Mouse (Mus musculus) limb, embryonic 12.5 days (tissue): ENCODE measurements around the gene Cdc6. TPM values are rescaled to one million over a fixed set of nuclear protein-coding genes. Genes with fewer than 3 reads are reported as not detected.
"Not testable (repeated sequence)": the region's sequence is repeated elsewhere in the genome, so short reads cannot be mapped to it uniquely, and the experiment has no call there.

ENCODE experiments used
- ATAC-seq: fragments of 200-750 bp; cut with Nextera tagmentation; 2 replicates; pipeline ENCODE4 v1.8.0; 2017; ENCODE audit warnings: low read depth, moderate TSS enrichment; ENCODE audit not compliant: insufficient number of reproducible peaks, insufficient read depth, low FRiP score, low TSS enrichment
- H3K27ac ChIP-seq: fragments of 300-500 bp; sonication (generic); 2 replicates; pipeline ENCODE4 v1.5.1; 2016; ENCODE audit warnings: mild to moderate bottlenecking, moderate library complexity
- H3K27me3 ChIP-seq: fragments of 300-500 bp; sonication (generic); 2 replicates; pipeline ENCODE4 v1.6.1; 2016; ENCODE audit warnings: mild to moderate bottlenecking, moderate library complexity
- H3K36me3 ChIP-seq: fragments of 300-500 bp; sonication (generic); 2 replicates; pipeline ENCODE4 v1.6.1; 2016; ENCODE audit warnings: mild to moderate bottlenecking, moderate library complexity
- H3K4me1 ChIP-seq: fragments of 300-500 bp; sonication (generic); replicated peaks from 2 replicates; pipeline ENCODE4 v1.6.1; 2016
- H3K4me2 ChIP-seq: fragments of 300-500 bp; sonication (generic); 2 replicates; pipeline ENCODE4 v1.6.1; 2016; ENCODE audit warnings: mild to moderate bottlenecking, moderate library complexity
- H3K4me3 ChIP-seq: fragments of 300-500 bp; sonication (generic); replicated peaks from 2 replicates; pipeline ENCODE4 v1.5.1; 2016; ENCODE audit warnings: mild to moderate bottlenecking
- H3K9ac ChIP-seq: fragments of 300-500 bp; sonication (generic); replicated peaks from 2 replicates; pipeline ENCODE4 v1.6.1; 2016; ENCODE audit warnings: mild to moderate bottlenecking, moderate library complexity
- H3K9me3 ChIP-seq: fragments of 300-500 bp; sonication (generic); 2 replicates; pipeline ENCODE4 v1.6.1; 2016; ENCODE audit warnings: mild to moderate bottlenecking, moderate library complexity
- WGBS: fragments of 180-500 bp; shearing (Covaris S2); methylation state at CpG from one replicate; pipeline ENCODE4 v1.1.7; 2016; 5-methylcytosine and 5-hydroxymethylcytosine counted together
- polyA plus RNA-seq: library from polyadenylated mRNA; unstranded; fragments of >200 nt; fragmentation: Nextera tagmentation; extraction: Ambion mirVana; gene quantifications from 2 replicates; pipeline ENCODE4 v1.2.1, GENCODE M21; 2016

The Cdc6 gene
- polyA plus RNA-seq, 1 experiment from 2014 or later, result 44.8 TPM

- H3K9me3 ChIP-seq, result no peaks in the 10 kb centered on the region
- ATAC-seq, result peak; percentile 27; the same call in 1 of the 2 replicates
- H3K4me1 ChIP-seq, result peaks cover 94% of the 10 kb centered on the region
- H3K27me3 ChIP-seq, result no peaks in the 10 kb centered on the region
- peaks cover 5% of the 10 kb centered on the region; the same call in 1 of the 2 replicates for H3K36me3 ChIP-seq
- peak overlapping the region; percentile 44; the same call in 1 of the 2 replicates for H3K9ac ChIP-seq
- peak overlapping the region; percentile 92 for H3K4me2 ChIP-seq
- H3K27ac ChIP-seq, result peak overlapping the region; percentile 86
- peak overlapping the region; percentile 12 for H3K4me3 ChIP-seq
- 16% methylated on average over 19 of the region's 19 CpGs for WGBS
Measured at GRCm38 (mm10) chr11:98932293-98933091, 24.9 kb downstream of the Cdc6 start.

DNA sequence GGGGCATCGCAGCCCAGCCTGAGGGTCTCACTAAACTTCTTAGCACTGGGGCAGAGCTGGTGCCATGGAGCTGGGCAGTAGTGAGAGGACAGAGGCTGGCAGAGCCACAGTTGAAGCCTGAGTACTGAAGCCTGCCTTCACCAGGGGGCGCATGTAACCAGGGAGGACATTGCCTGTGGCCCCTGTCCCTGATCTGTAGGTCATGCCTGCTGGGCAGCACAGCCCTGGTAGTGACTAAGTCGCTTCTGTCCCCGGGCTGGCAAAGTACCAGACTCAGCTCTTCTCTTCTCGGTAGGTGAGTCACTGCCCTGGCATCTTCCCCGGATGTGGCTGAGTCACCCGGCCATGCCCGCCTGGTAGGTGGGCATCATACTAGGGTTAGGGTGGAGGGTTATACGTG, 25.6 kb downstream of the Cdc6 start:
- Histone ChIP-seq H3K4me2 (peak overlapping the region; percentile 92), H3K36me3 (peaks cover 5% of the 10 kb centered on the region; the same call in 1 of the 2 replicates), H3K9ac (peak overlapping the region; percentile 44; the same call in 1 of the 2 replicates), H3K27ac (peak overlapping the region; percentile 86), H3K9me3 (no peaks in the 10 kb centered on the region), H3K27me3 (no peaks in the 10 kb centered on the region), H3K4me3 (peak overlapping the region; percentile 12), H3K4me1 (peaks cover 90% of the 10 kb centered on the region)
- 39% methylated on average over 9 of the region's 9 CpGs for WGBS
- no peak for ATAC-seq

DNA sequence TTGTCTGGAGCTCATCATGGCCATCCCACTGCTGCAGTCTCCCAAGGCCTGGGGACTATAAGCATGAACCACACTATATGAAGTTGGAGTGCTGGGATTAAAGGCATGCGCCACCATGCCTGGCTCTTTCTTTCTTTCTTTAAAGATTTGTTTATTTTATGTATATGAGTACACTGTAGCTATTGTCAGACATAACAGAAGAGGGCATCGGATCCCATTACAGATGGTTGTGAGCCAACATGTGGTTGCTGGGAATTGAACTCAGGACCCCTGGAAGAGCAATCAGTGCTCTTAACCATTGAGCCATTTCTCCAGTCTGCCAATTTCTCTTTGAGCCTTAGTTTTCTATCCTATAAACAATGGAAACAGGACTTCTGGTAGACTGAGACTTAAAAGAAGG, 26.2 kb downstream of the Cdc6 start:
- H3K4me3 ChIP-seq, H3K9ac ChIP-seq, H3K36me3 ChIP-seq, ATAC-seq, H3K4me2 ChIP-seq, H3K27me3 ChIP-seq, H3K9me3 ChIP-seq: not testable (repeated sequence)
- Histone ChIP-seq H3K27ac (peak overlapping the region; percentile 86; the same call in 1 of the 2 replicates), H3K4me1 (peaks cover 90% of the 10 kb centered on the region)
- WGBS, result 94% methylated on average over 2 of the region's 2 CpGs

- H3K9me3 ChIP-seq, result no peaks in the 10 kb centered on the region
- H3K9ac ChIP-seq, result no peak overlapping the region
- ATAC-seq, result no peak
- 86% methylated on average over 3 of the region's 3 CpGs for WGBS
- peaks cover 5% of the 10 kb centered on the region; the same call in 1 of the 2 replicates for H3K36me3 ChIP-seq
- H3K4me3 ChIP-seq, result no peak overlapping the region
- H3K27me3 ChIP-seq, result no peaks in the 10 kb centered on the region
- 0 out of 2 replicates have a peak overlapping the region, but pooled peaks have one; percentile 25 for H3K27ac ChIP-seq
- peaks cover 90% of the 10 kb centered on the region for H3K4me1 ChIP-seq
- 0 out of 2 replicates have a peak overlapping the region, but pooled peaks have one; percentile 6 for H3K4me2 ChIP-seq
Measured at GRCm38 (mm10) chr11:98934367-98934766, 26.8 kb downstream of the Cdc6 start.

- peaks cover 90% of the 10 kb centered on the region for H3K4me1 ChIP-seq
- no peak overlapping the region for H3K9ac ChIP-seq
- no peak overlapping the region for H3K4me3 ChIP-seq
- H3K27me3 ChIP-seq, result no peaks in the 10 kb centered on the region
- WGBS, result 85% methylated on average over 3 of the region's 3 CpGs
- peak overlapping the region; percentile 96 for H3K27ac ChIP-seq
- H3K4me2 ChIP-seq, result peak overlapping the region; percentile 90
- H3K9me3 ChIP-seq, result no peaks in the 10 kb centered on the region
- peaks cover 5% of the 10 kb centered on the region; the same call in 1 of the 2 replicates for H3K36me3 ChIP-seq
- ATAC-seq, result no peak
Measured at GRCm38 (mm10) chr11:98935123-98935522, 27.5 kb downstream of the Cdc6 start.

DNA sequence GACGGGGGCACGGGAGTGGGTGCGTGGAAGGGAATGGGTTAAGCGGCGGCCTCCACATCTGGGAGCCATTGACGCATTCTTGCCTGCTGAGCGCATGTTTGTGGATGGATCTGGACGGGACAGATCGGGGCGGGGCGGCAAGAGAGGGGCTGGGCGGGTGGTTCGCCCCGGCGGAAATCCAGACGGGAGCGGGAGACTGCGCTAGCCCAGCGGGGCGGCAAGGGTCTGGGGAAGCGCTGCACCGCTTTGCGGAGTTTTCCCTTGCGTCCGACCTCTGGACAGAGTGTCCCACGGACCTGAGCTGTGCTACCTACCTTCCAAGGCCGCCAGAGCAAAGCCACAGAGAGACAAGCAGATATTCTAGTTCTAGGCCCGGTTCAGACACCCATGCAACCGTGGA, 28.6 kb downstream of the Cdc6 start:
- Histone ChIP-seq H3K4me2 (peak overlapping the region; percentile 90), H3K36me3 (peaks cover 5% of the 10 kb centered on the region; the same call in 1 of the 2 replicates), H3K9me3 (no peaks in the 10 kb centered on the region), H3K9ac (peak overlapping the region; percentile 56), H3K4me3 (peak overlapping the region; percentile 75), H3K27ac (peak overlapping the region; percentile 96), H3K4me1 (peaks cover 90% of the 10 kb centered on the region), H3K27me3 (no peaks in the 10 kb centered on the region)
- WGBS, result under 1% methylated on average over 29 of the region's 29 CpGs
- ATAC-seq, result peak; percentile 24; the same call in 1 of the 2 replicates

DNA sequence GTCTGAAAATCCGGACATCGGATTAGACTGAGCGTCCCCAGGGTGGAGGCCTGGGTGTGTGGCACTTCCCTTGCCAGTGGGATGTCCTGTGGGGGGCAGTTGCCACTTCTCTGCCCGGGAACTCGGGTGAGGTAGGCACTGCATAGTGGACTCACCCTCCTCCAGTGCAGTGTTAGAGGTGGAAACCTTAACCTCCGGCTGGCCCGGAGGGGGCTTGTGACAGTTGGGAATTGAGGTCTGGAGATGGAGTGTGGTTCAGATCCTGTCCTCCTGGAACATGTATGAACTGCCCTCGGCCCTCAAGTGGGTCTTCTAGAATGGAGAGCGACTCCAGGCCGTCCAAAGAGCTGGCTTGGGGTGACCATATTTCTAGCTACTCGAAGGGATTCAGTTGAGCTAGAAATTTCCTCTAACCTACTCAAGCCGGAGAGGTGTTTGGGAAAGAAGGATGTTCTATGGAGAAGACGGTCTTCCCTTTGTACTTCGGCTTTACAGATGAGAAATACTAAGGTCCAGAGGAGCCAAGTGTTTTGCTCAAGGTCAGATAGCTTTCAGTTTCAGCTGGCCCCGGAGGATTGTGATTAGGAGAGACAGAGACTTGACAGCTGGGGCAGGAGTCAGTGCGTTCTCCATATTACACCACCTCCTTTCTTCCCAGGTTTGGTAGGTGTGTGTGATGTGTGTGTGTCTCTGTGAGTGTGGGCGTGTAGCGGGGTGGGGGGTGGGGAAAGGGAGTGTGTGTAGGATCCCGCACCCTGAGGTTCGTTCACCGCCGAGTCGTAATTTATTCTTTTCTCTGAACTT, 29.2 kb downstream of the Cdc6 start:
- WGBS, result 2% methylated on average over 21 of the region's 23 CpGs

DNA sequence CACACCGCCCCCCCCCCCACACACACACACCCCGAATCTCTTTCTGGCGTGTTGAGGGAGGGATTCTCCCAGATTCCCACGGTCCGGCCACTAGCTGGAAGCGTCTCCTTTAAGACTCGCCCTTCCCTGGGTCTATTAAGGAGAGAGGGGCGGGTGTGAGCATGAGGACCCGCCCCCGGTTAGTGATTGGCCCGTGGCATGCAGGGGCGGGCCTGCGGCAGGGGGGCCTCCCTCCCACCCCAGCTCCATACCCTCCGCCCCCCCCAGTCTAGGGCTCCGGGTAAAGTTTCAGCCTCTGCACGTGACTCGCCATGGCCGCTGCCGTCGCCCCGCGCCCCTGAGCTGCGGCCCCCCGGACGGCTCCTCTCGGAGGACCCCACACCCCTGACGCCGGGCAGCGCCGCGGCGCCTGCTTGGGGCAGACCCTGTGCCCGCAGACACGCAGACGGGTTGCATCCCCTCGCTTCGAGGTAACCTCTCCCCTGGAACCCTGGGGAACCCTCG, 29.9 kb downstream of the Cdc6 start:
- peak overlapping the region; percentile 96 for H3K27ac ChIP-seq
- peak overlapping the region; percentile 75 for H3K4me3 ChIP-seq
- H3K27me3 ChIP-seq, result no peaks in the 10 kb centered on the region
- peaks cover 5% of the 10 kb centered on the region; the same call in 1 of the 2 replicates for H3K36me3 ChIP-seq
- peak overlapping the region; percentile 90 for H3K4me2 ChIP-seq
- ATAC-seq, result peak; percentile 83
- H3K9ac ChIP-seq, result peak overlapping the region; percentile 88
- peaks cover 90% of the 10 kb centered on the region for H3K4me1 ChIP-seq
- no peaks in the 10 kb centered on the region for H3K9me3 ChIP-seq
- 2% methylated on average over 36 of the region's 38 CpGs for WGBS

More for the DNA sequence above, 29.2 kb downstream of the Cdc6 start:
- Histone ChIP-seq H3K27me3 (no peaks in the 10 kb centered on the region), H3K9me3 (no peaks in the 10 kb centered on the region), H3K4me1 (peaks cover 90% of the 10 kb centered on the region), H3K9ac (peak overlapping the region; percentile 56), H3K27ac (peak overlapping the region; percentile 96), H3K4me2 (peak overlapping the region; percentile 90), H3K4me3 (peak overlapping the region; percentile 75), H3K36me3 (peaks cover 5% of the 10 kb centered on the region; the same call in 1 of the 2 replicates)
- ATAC-seq, result peak; percentile 12

DNA sequence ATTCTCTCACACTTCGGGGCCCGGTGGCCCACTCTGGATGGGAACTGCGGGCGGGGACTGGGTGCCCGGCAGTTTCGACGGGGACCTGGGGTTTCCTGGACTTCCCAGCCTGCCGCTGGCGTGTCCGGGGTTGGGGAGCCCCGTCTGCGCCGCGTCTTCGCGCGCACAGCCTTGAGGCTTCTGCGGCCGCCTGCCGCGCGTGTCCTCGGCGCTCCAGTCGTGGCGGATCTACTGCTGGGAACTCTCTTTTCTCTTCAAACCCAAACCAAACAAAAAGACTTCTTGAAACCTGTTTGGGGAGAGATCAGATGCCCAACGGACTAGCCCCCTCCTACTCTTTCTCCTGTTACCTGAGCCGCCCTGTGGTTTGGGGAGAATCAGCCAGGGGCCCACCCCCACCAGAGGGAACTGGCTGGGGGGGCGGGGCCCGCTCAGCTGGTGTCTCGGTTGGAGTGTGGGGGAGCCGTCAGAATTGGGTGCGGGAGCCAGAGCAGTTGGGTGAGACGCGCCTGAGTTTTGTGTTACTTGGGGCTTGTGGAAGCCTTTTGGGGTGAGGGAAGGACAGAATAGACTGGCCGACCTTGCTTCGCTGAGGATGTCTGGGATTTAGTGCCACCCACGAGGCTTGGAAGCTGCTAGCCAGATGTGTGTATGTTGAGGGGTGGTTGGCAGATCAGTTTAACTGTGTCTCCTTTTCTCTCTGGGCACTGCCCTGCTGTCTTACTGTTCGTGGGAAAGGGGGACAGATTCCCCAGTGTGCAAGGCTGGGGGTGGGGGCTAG, 30.5 kb downstream of the Cdc6 start:
- Histone ChIP-seq H3K27ac (peak overlapping the region; percentile 96), H3K9me3 (no peaks in the 10 kb centered on the region), H3K4me2 (peak overlapping the region; percentile 90), H3K36me3 (peaks cover 5% of the 10 kb centered on the region), H3K4me1 (peaks cover 90% of the 10 kb centered on the region), H3K27me3 (no peaks in the 10 kb centered on the region), H3K9ac (peak overlapping the region; percentile 88), H3K4me3 (peak overlapping the region; percentile 75)
- no peak; the same call in 1 of the 2 replicates for ATAC-seq
- under 1% methylated on average over 39 of the region's 39 CpGs for WGBS

GRCm38 (mm10) chr11:98938701-98939083, 31.1 kb downstream of the Cdc6 start:
- Histone ChIP-seq H3K9ac (peak overlapping the region; percentile 88), H3K27ac (peak overlapping the region; percentile 96), H3K27me3 (no peaks in the 10 kb centered on the region), H3K9me3 (no peaks in the 10 kb centered on the region), H3K4me3 (peak overlapping the region; percentile 75), H3K4me1 (peaks cover 90% of the 10 kb centered on the region), H3K36me3 (peaks cover 11% of the 10 kb centered on the region), H3K4me2 (peak overlapping the region; percentile 90)
- no peak for ATAC-seq
- WGBS, result 37% methylated on average over 7 of the region's 7 CpGs
